11 mouse cellular contexts compared by ENCODE assay signal in genomic region chr9:106230734-106231106, GRCm38 (mm10). TPM values are rescaled to one million over a fixed set of nuclear protein-coding genes. Genes with fewer than 3 reads are reported as not detected.
DNase-seq lines count a peak whose midpoint lies in the region; ATAC-seq and TF ChIP-seq lines count a peak whose summit lies in the region.
"Had no signal": no experiment of that assay in that cellular context is flagged by ENCODE, and none has a peak within 500 bp of the region (broad histone marks: within the 10 kb centered on the region; RNA-seq: fewer than 3 reads in every experiment).

No protein-coding gene starts in this region.

- no peak overlapping the region for H3K4me2 ChIP-seq in kidney, embryonic 16.5 days (replicated peaks; ENCODE audit: low read depth, low read length)
- H3K4me2 ChIP-seq in midbrain, postnatal 0 days (ENCODE audit: low read depth, low read length, poor library complexity, severe bottlenecking) = no peak overlapping the region
- H3K4me2 ChIP-seq in midbrain, embryonic 13.5 days (replicated peaks) = no peak overlapping the region
- H3K4me2 ChIP-seq in stomach, postnatal 0 days (replicated peaks; ENCODE audit: low read depth) = no peak overlapping the region
- H3K4me2 ChIP-seq: embryonic facial prominence, embryonic 15.5 days had no signal

- 27% methylated on average over 3 of the region's 3 CpGs for WGBS in kidney, adult 2 months
- 41% methylated on average over 3 of the region's 3 CpGs for WGBS in kidney, embryonic 16.5 days
- 54% methylated on average over 3 of the region's 3 CpGs for WGBS in midbrain, postnatal 0 days
- 55% methylated on average over 3 of the region's 3 CpGs for WGBS in midbrain, embryonic 13.5 days
- 56% methylated on average over 3 of the region's 3 CpGs for WGBS in stomach, postnatal 0 days

- H3K9me3 ChIP-seq in kidney, embryonic 16.5 days (ENCODE audit: low read length) = no peaks in the 10 kb centered on the region
- H3K9me3 ChIP-seq in midbrain, postnatal 0 days (ENCODE audit: low read length) = no peaks in the 10 kb centered on the region
- H3K9me3 ChIP-seq in midbrain, embryonic 13.5 days = no peaks in the 10 kb centered on the region
- no peaks in the 10 kb centered on the region for H3K9me3 ChIP-seq in stomach, postnatal 0 days (ENCODE audit: control insufficient read depth, low read length)
- H3K9me3 ChIP-seq: embryonic facial prominence, embryonic 15.5 days had no signal

- peak; percentile 25; the same call in 1 of the 2 replicates for TF ChIP-seq CTCF in kidney, adult 2 months (conservative IDR thresholded peaks at IDR 0.05; ENCODE audit: insufficient read depth, insufficient read length, low read depth, low read length)
- peak; percentile 54 for TF ChIP-seq CTCF in midbrain, postnatal 0 days (IDR thresholded peaks at IDR 0.05)
- TF ChIP-seq CTCF in stomach, postnatal 0 days (IDR thresholded peaks at IDR 0.05; ENCODE audit: low read depth) = peak; percentile 54

- TF ChIP-seq POLR2A in kidney, adult 2 months (IDR thresholded peaks at IDR 0.05; ENCODE audit: low read depth, low read length) = no peak

- no peak overlapping the region for H3K4me3 ChIP-seq in kidney, adult 2 months (ENCODE audit: insufficient read depth, low read depth, low read length)
- H3K4me3 ChIP-seq in kidney, embryonic 16.5 days (ENCODE audit: low read length) = no peak overlapping the region
- H3K4me3 ChIP-seq in midbrain, postnatal 0 days (ENCODE audit: low read depth, low read length) = no peak overlapping the region
- H3K4me3 ChIP-seq in midbrain, embryonic 13.5 days (replicated peaks) = no peak overlapping the region
- H3K4me3 ChIP-seq in brown adipose tissue, adult 24 weeks (ENCODE audit: insufficient read depth, low read depth, low read length) = no peak overlapping the region
- H3K4me3 ChIP-seq in stomach, postnatal 0 days (ENCODE audit: low read depth, low read length) = no peak overlapping the region
- H3K4me3 ChIP-seq: embryonic facial prominence, embryonic 15.5 days had no signal

- H3K36me3 ChIP-seq in kidney, adult 2 months (ENCODE audit: control insufficient read depth, insufficient read depth, low read length) = peaks cover 2% of the 10 kb centered on the region; the same call in 1 of the 2 replicates
- H3K36me3 ChIP-seq in kidney, embryonic 16.5 days (ENCODE audit: insufficient read depth, low read length) = peaks cover 24% of the 10 kb centered on the region
- H3K36me3 ChIP-seq in midbrain, postnatal 0 days (ENCODE audit: insufficient read depth, low read length) = peaks cover 26% of the 10 kb centered on the region
- peaks cover 34% of the 10 kb centered on the region for H3K36me3 ChIP-seq in midbrain, embryonic 13.5 days
- H3K36me3 ChIP-seq in stomach, postnatal 0 days (ENCODE audit: control insufficient read depth, insufficient read depth, low read length) = peaks cover 21% of the 10 kb centered on the region

- no peaks in the 10 kb centered on the region for H3K27me3 ChIP-seq in kidney, adult 2 months (replicated peaks; ENCODE audit: control insufficient read depth, insufficient read depth, low read length)
- peaks cover 2% of the 10 kb centered on the region; the same call in 1 of the 2 replicates for H3K27me3 ChIP-seq in kidney, embryonic 16.5 days (ENCODE audit: insufficient read depth, low read length)
- no peaks in the 10 kb centered on the region for H3K27me3 ChIP-seq in midbrain, postnatal 0 days (ENCODE audit: insufficient read depth, low read length)
- peaks cover under 1% of the 10 kb centered on the region; the same call in 1 of the 2 replicates for H3K27me3 ChIP-seq in midbrain, embryonic 13.5 days
- H3K27me3 ChIP-seq in stomach, postnatal 0 days (ENCODE audit: control insufficient read depth, insufficient read depth, low read length) = no peaks in the 10 kb centered on the region

- H3K4me1 ChIP-seq in kidney, adult 2 months (ENCODE audit: control insufficient read depth, insufficient read depth, low read length) = peaks cover 4% of the 10 kb centered on the region; the same call in 1 of the 2 replicates
- peaks cover 16% of the 10 kb centered on the region for H3K4me1 ChIP-seq in kidney, embryonic 16.5 days (ENCODE audit: insufficient read depth, low read length)
- 0 out of 2 replicates have a peak, but pooled peaks cover 4% of the 10 kb centered on the region for H3K4me1 ChIP-seq in midbrain, postnatal 0 days (ENCODE audit: insufficient read depth, low read length)
- peaks cover 8% of the 10 kb centered on the region for H3K4me1 ChIP-seq in midbrain, embryonic 13.5 days (replicated peaks)
- peaks cover 4% of the 10 kb centered on the region; the same call in 1 of the 2 replicates for H3K4me1 ChIP-seq in brown adipose tissue, adult 24 weeks (ENCODE audit: control insufficient read depth, insufficient read depth, insufficient read length, low read length)
- H3K4me1 ChIP-seq in stomach, postnatal 0 days (replicated peaks; ENCODE audit: control insufficient read depth, insufficient read depth) = 0 out of 2 replicates have a peak, but pooled peaks cover 4% of the 10 kb centered on the region

- H3K9ac ChIP-seq in kidney, embryonic 16.5 days (replicated peaks; ENCODE audit: low read length) = no peak overlapping the region
- H3K9ac ChIP-seq in midbrain, postnatal 0 days (replicated peaks; ENCODE audit: low read length, poor library complexity, severe bottlenecking) = no peak overlapping the region
- no peak overlapping the region for H3K9ac ChIP-seq in midbrain, embryonic 13.5 days (replicated peaks)
- no peak overlapping the region for H3K9ac ChIP-seq in stomach, postnatal 0 days (ENCODE audit: low read length)
- H3K9ac ChIP-seq: embryonic facial prominence, embryonic 15.5 days had no signal

- no peak for TF ChIP-seq EP300 in stomach, postnatal 0 days (optimal IDR thresholded peaks at IDR 0.05)

- ATAC-seq in kidney, embryonic 16.5 days (ENCODE audit: low FRiP score, low TSS enrichment) = no peak
- no peak for ATAC-seq in midbrain, postnatal 0 days (ENCODE audit: low FRiP score)
- no peak for ATAC-seq in midbrain, embryonic 13.5 days
- no peak for ATAC-seq in stomach, postnatal 0 days (ENCODE audit: low FRiP score, low TSS enrichment)

- no peak for DNase-seq in kidney, adult 2 months
- no peak for DNase-seq in midbrain, postnatal 0 days (ENCODE audit: low spot score)
- DNase-seq in stomach, postnatal 0 days (ENCODE audit: low spot score) = no peak
- DNase-seq in spleen, postnatal 10 days (ENCODE audit: low spot score in 2 of 2) = no peak
- DNase-seq: cerebellum, adult 8-10 months; kidney, adult 18-20 months had no signal

- 0 out of 2 replicates have a peak overlapping the region, but pooled peaks have one; percentile 2 for H3K27ac ChIP-seq in kidney, adult 2 months (ENCODE audit: insufficient read depth, low read depth, low read length)
- no peak overlapping the region for H3K27ac ChIP-seq in kidney, embryonic 16.5 days (ENCODE audit: low read length)
- H3K27ac ChIP-seq in midbrain, postnatal 0 days (ENCODE audit: low read depth, low read length) = no peak overlapping the region
- H3K27ac ChIP-seq in midbrain, embryonic 13.5 days = no peak overlapping the region
- peak overlapping the region; percentile 24; the same call in 1 of the 2 replicates for H3K27ac ChIP-seq in brown adipose tissue, adult 24 weeks (replicated peaks; ENCODE audit: low read depth, low read length)
- H3K27ac ChIP-seq in stomach, postnatal 0 days (replicated peaks) = no peak overlapping the region
- H3K27ac ChIP-seq: embryonic facial prominence, embryonic 15.5 days had no signal

RNA-seq across cellular contexts. Expression of gene Tlr9, which starts 8.3 kb away (rescaled TPM):
- 2.0 and 4.2 TPM in 2 replicates for polyA plus RNA-seq in kidney, adult 2 months (2012; rRNA removed)
- polyA plus RNA-seq in kidney, embryonic 16.5 days (2015; fragmentation: Nextera tagmentation; extraction: Ambion mirVana) = 0.07 TPM in 1 of 2 replicates, not detected in the other
- total RNA-seq in midbrain, postnatal 0 days (2014; rRNA removed) = 0.49 and 0.85 TPM in 2 replicates
- 0.07 and 0.16 TPM in 2 replicates for polyA plus RNA-seq in midbrain, postnatal 0 days (2015; fragmentation: Nextera tagmentation; extraction: Ambion mirVana)
- polyA plus RNA-seq in midbrain, embryonic 13.5 days (2015; fragmentation: Nextera tagmentation; extraction: Ambion mirVana) = not detected in 2 replicates
- polyA plus RNA-seq in brown adipose tissue, adult 24 weeks (2012; ENCODE audit: insufficient read depth, insufficient read length, missing spikeins) = 0.48 and 0.88 TPM in 2 replicates
- 0.05 and 0.07 TPM in 2 replicates for polyA plus RNA-seq in stomach, postnatal 0 days (2015; fragmentation: Nextera tagmentation; extraction: Ambion mirVana)
- polyA plus RNA-seq: lung, embryonic 16.5 days had no signal

RNA-seq across cellular contexts. Expression of gene Alas1, which starts 17.7 kb away (rescaled TPM):
- polyA plus RNA-seq in kidney, adult 2 months (2012; rRNA removed) = 315 and 343 TPM in 2 replicates
- polyA plus RNA-seq in kidney, embryonic 16.5 days (2015; fragmentation: Nextera tagmentation; extraction: Ambion mirVana) = 122 and 128 TPM in 2 replicates
- total RNA-seq in midbrain, postnatal 0 days (2014; rRNA removed) = 51.5 and 76.1 TPM in 2 replicates
- polyA plus RNA-seq in midbrain, postnatal 0 days (2015; fragmentation: Nextera tagmentation; extraction: Ambion mirVana) = 84.4 and 86.8 TPM in 2 replicates
- polyA plus RNA-seq in midbrain, embryonic 13.5 days (2015; fragmentation: Nextera tagmentation; extraction: Ambion mirVana) = 91.5 and 93.6 TPM in 2 replicates
- polyA plus RNA-seq in brown adipose tissue, adult 24 weeks (2012; ENCODE audit: insufficient read depth, insufficient read length, missing spikeins) = 452 and 504 TPM in 2 replicates
- polyA plus RNA-seq in stomach, postnatal 0 days (2015; fragmentation: Nextera tagmentation; extraction: Ambion mirVana) = 145 and 152 TPM in 2 replicates

RNA-seq across cellular contexts. Expression of gene Twf2, which starts 27.8 kb away (rescaled TPM):
- polyA plus RNA-seq in kidney, adult 2 months (2012; rRNA removed) = 24.4 and 29.7 TPM in 2 replicates
- polyA plus RNA-seq in kidney, embryonic 16.5 days (2015; fragmentation: Nextera tagmentation; extraction: Ambion mirVana) = 72.7 and 75.5 TPM in 2 replicates
- 60.1 and 78.3 TPM in 2 replicates for total RNA-seq in midbrain, postnatal 0 days (2014; rRNA removed)
- polyA plus RNA-seq in midbrain, postnatal 0 days (2015; fragmentation: Nextera tagmentation; extraction: Ambion mirVana) = 41.6 and 47.4 TPM in 2 replicates
- polyA plus RNA-seq in midbrain, embryonic 13.5 days (2015; fragmentation: Nextera tagmentation; extraction: Ambion mirVana) = 52.2 and 53.3 TPM in 2 replicates
- polyA plus RNA-seq in brown adipose tissue, adult 24 weeks (2012; ENCODE audit: insufficient read depth, insufficient read length, missing spikeins) = 13.6 and 19.5 TPM in 2 replicates
- polyA plus RNA-seq in stomach, postnatal 0 days (2015; fragmentation: Nextera tagmentation; extraction: Ambion mirVana) = 27.1 and 27.7 TPM in 2 replicates

RNA-seq across cellular contexts. Expression of gene Ppm1m, which starts 31.2 kb away (rescaled TPM):
- polyA plus RNA-seq in kidney, adult 2 months (2012; rRNA removed) = 28.5 and 32.6 TPM in 2 replicates
- polyA plus RNA-seq in kidney, embryonic 16.5 days (2015; fragmentation: Nextera tagmentation; extraction: Ambion mirVana) = 56.8 and 58.8 TPM in 2 replicates
- 16.2 and 27.7 TPM in 2 replicates for total RNA-seq in midbrain, postnatal 0 days (2014; rRNA removed)
- polyA plus RNA-seq in midbrain, postnatal 0 days (2015; fragmentation: Nextera tagmentation; extraction: Ambion mirVana) = 18.5 and 21.3 TPM in 2 replicates
- 16.7 and 16.9 TPM in 2 replicates for polyA plus RNA-seq in midbrain, embryonic 13.5 days (2015; fragmentation: Nextera tagmentation; extraction: Ambion mirVana)
- polyA plus RNA-seq in brown adipose tissue, adult 24 weeks (2012; ENCODE audit: insufficient read depth, insufficient read length, missing spikeins) = 104 and 137 TPM in 2 replicates
- polyA plus RNA-seq in stomach, postnatal 0 days (2015; fragmentation: Nextera tagmentation; extraction: Ambion mirVana) = 15.2 and 16.5 TPM in 2 replicates

RNA-seq across cellular contexts. Expression of gene Poc1a, which starts 50.1 kb away (rescaled TPM):
- 5.8 and 6.1 TPM in 2 replicates for polyA plus RNA-seq in kidney, adult 2 months (2012; rRNA removed)
- 28.4 and 29.2 TPM in 2 replicates for polyA plus RNA-seq in kidney, embryonic 16.5 days (2015; fragmentation: Nextera tagmentation; extraction: Ambion mirVana)
- total RNA-seq in midbrain, postnatal 0 days (2014; rRNA removed) = 6.5 and 8.7 TPM in 2 replicates
- 9.8 and 11.7 TPM in 2 replicates for polyA plus RNA-seq in midbrain, postnatal 0 days (2015; fragmentation: Nextera tagmentation; extraction: Ambion mirVana)
- polyA plus RNA-seq in midbrain, embryonic 13.5 days (2015; fragmentation: Nextera tagmentation; extraction: Ambion mirVana) = 10.6 and 13.5 TPM in 2 replicates
- polyA plus RNA-seq in brown adipose tissue, adult 24 weeks (2012; ENCODE audit: insufficient read depth, insufficient read length, missing spikeins) = 9.4 and 12.7 TPM in 2 replicates
- polyA plus RNA-seq in stomach, postnatal 0 days (2015; fragmentation: Nextera tagmentation; extraction: Ambion mirVana) = 13.0 and 13.3 TPM in 2 replicates

Comparison
In these comparisons a context has a peak if more than half of its experiments do, and no peak if none do; other contexts are left out.
1. H3K27ac ChIP-seq: peak in kidney, adult 2 months (single experiment) and brown adipose tissue, adult 24 weeks (single experiment); none in kidney, embryonic 16.5 days (single experiment), midbrain, postnatal 0 days (single experiment), midbrain, embryonic 13.5 days (single experiment) and stomach, postnatal 0 days (single experiment).
2. Peak in every context shown above with its lines, with median percentiles within 50 percentile points of each other: CTCF ChIP-seq.